Mouse (Mus musculus) urinary bladder, postnatal 4 days (tissue): ENCODE measurements around the gene Jak2.
A peak's percentile ranks its signal among the peaks of the same experiment; 100 is the strongest.

ENCODE experiments used
- DNase-seq, 2 experiments: peaks; one replicate each; pipeline ENCODE4 v3.0.0; 2021 to 2022; ENCODE audit warnings: low spot score in 2 of 2

Gene Jak2

DNA sequence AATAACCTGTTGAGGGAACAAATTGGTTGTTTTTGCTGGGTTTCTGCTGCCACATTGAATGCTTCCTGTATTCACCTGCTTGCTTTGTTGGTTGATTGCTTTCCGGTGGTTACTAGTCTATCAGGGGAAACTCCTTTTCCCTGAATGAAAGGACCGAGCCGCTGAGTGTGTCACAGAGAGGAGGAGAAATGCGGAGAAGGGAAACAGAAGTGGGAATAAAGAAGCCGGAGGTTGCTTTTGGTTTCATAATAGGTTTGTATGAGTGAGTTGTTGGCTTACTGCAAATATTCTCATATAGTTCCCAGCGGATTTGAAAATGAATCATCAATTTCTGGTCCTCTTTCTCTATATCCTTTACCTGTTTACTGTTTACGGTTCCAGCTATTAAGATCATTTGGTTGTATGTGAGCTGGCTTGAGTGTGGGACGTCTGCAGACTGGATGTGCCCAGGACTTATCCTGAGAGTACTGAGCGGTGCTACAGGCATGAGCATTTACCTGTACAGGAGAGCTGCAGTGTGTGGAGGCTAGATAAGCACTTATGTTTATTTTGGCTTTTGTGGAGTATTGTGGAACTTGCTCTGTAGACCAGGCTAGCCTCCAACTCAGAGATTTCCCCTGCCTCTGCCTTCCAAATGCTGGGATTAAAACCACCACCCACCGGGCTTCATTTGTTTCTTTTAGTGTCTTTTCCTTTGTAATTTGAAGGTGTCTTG lies 1.4 kb downstream of the Jak2 start:
- DNase-seq: no peak

DNA sequence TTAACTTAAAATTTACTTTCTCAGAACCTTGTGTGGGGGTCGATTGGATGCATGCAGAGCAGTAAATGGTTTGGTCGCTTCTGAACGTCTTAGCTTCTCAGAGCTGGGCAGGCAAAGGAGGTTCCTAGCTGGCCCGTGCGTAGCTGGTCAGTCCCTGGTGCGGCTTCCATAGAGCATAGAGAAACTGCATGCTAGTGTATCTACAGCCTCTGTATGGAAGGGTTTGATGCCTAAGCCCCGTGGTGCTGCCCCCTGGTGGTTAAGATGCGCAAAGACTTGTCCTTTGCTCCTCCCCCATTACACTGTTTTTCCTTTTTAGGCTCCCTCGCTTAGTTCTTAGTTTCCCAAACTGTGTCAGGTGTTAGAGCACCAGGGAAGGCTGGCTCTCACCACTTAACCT lies 2.1 kb downstream of the Jak2 start:
- peak; percentile 75 to 85 for DNase-seq

DNA sequence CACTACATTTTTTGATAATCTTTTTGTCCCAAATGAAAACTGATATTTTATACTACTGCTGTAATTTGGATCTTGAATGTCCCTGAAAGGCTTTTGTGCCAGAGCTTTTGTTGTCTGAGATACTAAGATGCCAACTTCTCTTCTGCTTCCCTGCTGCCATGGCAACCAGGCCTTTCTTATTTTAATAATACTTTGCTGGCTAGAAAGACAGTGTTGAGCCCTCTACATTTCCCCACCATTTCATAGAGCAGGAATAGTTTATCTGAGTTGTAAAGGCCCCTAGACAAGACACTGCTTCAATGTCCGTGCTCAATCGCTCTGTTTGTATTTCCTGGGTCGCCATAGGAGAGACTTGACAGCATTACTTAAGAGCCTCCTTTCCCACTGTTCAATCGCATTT lies 3.0 kb downstream of the Jak2 start:
- no peak for DNase-seq

DNA sequence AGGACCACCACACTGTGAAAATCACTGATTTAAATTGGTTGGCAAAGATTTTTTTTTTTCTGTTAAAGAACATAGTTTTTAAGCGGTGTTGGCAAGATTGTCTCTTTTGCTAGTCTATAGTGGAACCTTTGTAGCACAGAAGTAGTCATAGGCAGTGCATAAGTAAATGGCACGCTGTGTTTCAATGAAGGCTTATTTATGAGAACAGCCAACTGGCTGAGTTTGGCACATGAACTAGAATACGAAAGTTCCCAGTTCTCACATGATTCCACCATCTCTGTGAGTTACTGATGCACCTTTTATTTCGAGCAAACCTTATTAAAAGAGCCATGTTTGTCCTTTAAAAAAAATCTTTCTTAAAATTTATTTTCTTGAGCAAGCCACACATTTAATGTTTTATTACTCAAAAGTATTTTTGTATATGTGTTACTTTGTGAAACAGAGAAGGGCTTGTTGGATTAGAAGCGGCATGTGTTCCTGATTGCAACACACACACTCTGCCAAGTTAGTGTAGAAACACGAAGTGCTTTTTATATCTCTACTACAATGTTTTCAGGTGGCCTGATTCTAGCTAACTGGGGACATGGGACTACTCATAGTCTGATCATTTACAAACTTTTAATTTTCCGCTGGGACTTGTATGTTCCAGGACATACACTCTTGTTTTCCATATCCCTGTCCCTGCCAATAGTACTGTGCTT lies 3.8 kb downstream of the Jak2 start:
- DNase-seq: no peak

DNA sequence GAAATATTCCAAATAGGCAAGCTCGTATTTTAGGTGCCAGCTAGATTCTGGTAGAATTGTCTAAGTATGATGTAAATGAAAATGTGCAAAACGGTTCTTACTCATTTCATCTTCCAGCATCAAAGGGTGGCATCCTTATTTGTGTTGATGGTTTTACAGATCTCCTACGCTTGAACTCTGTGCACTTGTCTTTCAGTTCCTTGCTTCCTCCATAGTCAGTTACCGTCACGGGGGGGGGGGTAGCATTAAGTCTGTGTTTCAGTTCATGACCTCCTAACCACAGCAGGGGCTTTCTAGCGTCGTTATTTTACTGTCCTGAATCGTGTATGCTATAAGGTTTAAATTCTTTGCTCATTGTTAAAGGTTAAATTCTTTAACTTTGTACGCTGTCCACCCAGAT lies 10.0 kb downstream of the Jak2 start:
- DNase-seq: no peak

DNA sequence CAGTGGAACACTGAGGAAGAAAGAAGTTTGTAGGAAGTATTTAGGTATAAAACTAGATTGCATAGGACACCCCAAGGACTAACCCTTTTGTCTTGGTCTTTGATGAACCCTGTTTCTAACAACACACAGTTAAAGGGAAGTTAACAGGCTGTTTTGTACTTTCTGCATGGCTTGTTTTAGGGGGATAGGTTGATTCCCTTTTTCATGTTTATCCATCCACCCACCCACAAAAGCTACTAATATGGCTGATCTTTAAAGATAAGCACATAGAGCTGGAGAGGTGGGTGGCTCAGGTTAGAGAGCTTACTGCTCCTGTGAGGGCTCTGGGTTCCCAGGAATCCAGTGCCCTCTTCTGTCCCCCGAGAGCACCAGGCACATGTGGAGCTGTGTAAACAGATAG lies 11.9 kb downstream of the Jak2 start:
- DNase-seq: no peak

DNA sequence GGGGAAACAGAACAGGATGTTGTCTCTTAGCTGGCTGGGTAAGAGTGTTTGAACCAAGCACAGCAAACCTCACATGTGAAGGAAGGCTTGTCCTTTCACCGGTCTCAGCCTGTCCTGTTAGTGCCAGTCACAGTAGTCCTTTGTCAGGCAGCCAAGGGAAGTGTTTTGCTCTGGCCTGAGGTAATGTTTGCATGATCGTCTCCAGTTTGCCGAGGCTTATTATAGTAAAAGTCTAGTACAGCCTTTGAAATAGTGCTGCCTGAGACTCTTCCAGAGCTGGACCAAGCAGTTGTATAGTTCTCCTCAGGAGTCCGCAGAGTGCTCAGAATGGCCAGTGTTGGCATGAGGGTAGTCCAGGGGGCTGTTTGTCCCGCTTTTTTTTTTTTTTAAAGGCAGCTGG lies 13.9 kb downstream of the Jak2 start:
- no peak for DNase-seq

DNA sequence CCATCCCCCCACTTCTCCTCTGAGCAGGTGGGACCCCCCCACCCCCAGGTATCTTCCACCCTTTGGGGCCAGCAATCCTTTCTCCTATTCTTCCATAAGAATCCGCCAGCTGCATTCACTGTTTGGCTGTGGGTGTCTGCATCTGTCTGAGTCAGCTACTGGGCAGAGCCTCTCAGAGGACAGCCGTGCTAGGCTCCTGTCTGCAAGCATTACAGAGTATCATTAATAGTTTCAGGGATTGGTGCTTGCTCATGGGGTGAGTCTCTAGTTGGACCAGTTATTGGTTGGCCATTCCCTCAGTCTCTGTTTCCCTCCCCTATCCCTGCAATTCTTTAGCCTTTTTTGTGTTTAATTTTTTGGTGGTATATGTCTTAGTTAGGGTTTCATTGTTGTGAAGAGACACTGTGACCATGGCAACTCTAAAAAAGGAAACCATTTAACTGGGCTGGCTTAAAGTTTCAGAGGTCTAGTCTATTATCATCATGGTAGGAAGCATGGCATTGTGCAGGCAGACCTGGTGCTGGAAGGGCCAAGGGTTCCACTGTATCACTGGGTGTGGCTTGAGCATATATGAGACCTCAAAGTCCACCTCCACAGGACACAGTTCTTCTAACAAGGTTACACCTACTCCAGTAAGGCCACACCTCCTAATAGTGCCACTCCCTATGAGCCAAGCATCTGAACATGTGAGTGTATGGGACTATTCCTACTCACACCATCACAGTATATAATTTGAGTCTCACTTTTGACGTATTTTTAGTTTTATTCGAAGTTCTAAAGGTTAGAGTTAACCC lies 15.6 kb downstream of the Jak2 start:
- DNase-seq: no peak

DNA sequence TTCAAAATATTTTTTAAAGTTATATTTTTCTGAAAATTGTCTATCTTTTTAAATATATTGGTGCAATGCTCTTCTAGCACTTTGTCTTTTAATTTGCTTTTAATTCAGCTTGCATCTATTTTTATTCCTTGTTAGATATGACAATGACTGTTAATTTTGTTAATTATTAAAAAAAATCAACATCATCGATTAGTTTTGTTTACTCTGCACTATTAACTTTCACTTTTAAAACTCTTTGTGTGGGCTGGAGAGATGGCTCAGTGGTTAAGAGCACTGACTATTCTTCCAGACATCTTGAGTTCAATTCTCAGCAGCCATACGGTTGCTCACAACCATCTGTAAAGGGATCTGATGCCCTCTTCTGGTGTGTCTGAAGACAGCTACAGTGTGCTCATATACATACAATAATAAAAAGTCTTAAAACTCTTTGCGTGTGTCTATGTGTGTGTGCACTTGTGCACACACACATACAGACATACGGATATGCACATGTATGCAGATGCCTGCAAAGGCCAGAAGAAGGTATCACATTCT lies 17.2 kb downstream of the Jak2 start:
- DNase-seq: no peak

DNA sequence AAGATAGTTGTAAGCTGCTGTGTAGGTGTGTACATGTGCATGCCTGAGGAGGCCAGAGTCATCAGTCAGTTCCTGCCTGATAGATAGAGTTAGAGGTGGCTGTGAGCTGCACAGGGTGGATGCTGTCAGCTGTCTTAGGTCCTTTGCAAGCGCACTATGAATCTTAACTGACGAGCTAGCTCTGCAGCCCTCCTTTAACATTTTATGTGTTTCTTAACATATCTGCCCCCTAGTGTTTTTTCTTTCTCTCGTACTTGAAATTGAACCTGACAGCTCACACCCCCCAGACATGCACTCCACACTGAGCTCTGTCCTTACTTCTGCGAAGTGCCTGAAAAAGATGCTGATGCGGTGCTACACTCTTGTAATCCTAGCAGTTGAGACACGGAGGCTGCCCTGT lies 18.6 kb downstream of the Jak2 start:
- no peak for DNase-seq

DNA sequence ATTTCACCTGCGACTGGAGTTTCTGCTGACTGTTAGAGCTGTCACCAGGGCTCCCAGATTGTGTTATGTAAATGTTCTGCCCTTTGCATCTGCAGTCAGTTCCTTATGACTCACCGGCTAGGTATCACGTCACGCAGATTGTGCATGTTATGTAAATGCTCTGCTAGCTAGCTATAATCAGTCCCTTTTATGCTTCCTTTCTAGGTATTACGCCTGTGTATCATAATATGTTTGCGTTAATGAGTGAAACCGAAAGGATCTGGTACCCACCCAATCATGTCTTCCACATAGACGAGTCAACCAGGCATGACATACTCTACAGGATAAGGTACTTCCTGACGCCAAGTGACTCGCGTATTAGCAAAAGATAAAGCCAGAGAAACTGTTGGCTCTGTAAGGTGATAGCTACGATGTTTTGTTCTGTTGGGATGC lies 19.5 kb downstream of the Jak2 start:
- DNase-seq: no peak

DNA sequence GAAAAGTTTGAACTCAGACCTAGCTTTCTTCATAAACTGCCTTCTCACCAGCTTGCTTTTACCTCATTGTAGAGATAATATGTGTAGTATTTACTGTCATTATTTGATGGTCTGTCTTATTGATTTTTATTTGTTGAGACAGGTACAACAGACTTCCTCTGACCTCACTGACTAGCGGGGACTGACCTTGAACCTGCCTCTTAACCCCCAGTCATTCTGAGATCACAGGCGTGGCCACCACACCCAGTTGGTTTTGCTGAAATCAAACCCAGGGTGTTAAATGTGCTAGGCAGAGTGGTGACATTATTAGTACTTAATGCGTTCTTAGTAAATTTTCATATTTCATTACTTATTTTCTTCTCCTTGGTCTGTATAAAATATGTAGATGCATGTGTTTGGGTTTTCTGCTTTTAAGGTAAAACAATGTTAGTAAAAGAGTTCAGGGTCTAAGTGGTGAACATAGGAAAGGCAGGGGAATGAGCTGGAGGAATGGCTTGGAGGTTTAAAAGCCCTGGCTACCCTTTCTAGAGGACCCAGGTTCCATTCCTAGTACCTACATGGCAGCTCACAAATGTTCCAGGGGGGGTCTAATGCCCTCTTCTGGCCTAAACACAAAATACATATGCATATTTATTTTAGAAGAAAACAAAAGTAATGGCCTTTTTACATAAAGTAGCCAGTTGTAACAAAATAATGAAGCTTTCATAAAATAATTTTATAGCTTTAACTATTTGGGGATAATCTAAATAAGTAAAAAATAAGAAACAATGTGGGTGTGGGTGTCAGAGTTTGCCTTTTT lies 20.6 kb downstream of the Jak2 start:
- no peak for DNase-seq

DNA sequence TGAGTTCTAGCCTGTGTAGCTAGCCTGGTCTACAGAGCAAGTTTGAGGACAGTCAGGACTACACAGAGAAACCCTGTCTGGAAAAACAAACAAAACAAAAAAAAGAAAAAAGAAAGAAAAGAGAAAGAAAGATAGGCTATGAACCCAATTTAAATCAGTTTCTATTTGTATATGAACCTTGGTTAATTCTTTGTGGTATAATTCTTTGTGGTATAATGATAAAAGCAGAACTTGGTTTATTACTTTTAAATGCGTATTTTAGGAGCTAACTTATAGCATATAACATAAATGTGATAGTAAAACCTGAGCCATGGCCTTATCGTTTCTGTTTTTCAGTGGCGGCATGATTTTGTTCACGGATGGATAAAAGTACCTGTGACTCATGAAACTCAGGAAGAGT lies 24.8 kb downstream of the Jak2 start:
- no peak for DNase-seq

DNA sequence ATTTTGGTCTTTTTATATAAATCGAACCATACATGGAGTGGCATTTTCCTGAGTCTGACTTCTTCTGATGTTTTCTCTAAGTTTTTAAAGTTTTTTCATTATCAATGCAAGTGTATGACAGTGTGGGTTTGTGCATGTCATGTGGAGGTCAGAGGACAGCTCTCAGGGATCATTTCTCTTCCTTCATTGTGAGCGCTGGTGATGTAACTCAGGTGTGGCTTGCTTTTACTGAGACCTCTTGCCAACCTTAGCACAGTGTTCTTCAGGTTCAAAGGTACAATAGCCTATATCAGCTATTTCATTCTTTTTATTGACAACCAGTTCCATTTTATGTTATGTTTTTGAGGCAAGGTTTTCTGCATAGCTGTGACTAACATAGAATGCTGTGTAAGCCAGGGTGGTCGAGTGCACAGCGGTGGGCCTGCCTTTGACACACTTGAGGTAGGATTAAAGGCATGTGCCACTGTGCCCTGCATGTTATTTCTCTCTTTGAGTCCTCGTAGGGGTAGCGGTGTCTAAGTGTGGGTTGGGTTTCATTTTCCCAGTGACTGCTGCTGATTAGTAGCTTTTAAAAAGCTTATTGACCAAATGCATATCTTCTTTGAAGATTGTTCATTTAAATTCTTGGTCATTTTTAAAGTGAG lies 27.4 kb downstream of the Jak2 start:
- no peak for DNase-seq

DNA sequence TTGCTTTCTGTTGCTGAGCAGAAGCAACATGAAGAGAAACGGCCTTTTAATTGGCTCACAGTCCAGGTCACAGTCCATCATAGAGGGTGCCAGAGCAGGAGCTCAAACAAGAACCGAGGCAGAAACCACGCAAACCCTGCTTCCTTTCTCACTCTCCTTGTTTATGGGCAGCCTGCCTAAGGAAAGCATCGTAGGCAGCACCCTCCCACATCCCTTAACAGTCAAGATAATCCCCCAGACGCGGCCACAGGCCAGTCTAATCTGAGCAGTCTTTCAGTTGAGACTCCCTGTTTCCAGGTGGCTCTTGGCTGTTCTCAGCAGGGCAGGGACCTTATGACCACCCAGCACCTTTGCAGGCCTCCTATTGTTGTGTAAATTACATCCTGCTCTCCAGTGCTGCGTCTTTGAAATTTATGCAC lies 33.8 kb downstream of the Jak2 start:
- no peak for DNase-seq

DNA sequence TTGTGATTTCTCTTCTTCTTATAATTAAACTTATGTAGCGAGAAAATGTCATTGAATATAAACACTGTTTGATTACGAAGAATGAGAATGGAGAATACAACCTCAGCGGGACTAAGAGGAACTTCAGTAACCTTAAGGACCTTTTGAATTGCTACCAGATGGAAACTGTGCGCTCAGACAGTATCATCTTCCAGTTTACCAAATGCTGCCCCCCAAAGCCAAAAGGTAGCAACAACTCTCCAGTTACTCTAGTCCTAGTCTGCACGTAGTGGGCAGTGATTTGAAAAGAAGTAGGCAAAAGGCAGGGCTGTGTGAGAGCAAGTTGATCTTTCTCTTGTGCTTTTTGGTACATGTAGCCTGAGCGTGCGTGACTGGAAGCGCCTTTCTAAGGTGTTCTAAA lies 36.2 kb downstream of the Jak2 start:
- DNase-seq: no peak

DNA sequence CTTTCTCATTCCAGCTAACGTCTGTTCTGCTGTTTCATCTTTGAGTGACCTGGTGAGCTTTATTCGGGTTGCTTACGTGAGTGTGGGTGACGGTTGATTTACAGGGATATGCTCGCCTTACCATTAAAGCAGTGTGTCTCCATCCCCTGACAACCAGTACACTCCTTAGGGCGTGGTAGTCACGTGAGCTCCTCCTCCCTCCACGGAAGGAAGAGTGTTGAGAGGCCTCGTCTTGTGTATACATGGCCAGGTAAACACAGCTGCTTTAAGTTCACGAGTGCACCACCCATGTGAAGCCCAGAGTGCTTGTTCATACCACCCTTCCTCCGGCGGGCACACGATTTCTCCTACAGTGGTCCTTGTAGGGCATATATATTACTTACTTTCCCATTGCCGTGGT lies 39.9 kb downstream of the Jak2 start:
- DNase-seq: no peak

DNA sequence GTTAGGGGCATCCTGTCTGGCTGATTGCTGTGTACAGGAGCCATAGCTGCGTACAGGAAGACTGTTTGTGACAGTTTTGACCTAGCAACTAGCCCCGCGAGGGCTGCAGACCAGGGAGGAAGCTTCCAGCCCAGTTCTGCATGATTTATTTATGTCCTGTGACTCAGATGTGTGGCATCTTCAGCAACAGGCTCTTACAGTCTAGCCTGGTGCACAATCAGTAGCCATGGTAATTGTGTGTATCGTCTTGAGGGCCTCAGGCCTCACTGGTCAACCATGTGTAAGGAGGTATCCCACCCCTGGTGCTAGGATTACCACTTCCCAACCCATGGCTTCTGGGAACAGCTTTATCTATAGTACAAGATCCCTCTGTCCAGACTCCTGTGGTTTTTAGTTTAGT lies 40.9 kb downstream of the Jak2 start:
- no peak for DNase-seq

DNA sequence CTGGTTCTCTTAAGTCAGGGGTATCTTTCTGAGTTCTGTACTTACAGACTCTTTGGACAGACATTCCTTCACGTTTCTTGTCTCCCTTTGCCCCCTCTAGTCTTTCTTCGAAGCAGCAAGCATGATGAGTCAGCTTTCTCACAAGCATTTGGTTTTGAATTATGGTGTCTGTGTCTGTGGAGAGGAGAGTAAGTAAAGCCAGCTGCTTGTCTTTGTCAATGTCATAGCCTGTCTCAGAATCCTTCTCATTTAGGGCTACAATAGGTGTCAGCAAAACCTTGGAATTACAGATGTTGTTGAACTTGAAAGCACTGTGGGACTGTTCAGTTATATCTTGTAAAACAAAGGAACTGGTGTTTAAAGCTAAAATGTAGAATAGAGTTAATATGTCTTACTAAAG lies 43.1 kb downstream of the Jak2 start:
- no peak for DNase-seq

DNA sequence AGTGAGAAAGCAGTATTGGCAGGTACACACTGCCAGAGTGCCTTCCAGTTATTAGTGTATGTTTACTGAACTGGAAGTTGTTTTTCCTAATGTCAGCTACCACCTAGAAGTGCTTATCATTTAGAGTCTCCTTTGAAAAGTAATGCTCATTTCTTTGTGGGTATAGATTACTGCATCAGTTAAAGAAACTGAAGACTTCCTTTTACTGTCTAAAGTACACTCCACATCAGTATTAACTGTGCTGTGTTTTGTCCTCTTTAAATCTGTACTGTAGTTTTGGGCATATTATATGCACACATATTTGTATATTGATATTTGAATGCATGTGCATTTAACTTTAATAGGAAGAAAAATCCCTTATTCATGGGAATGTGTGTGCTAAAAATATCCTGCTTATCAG lies 44.5 kb downstream of the Jak2 start:
- no peak for DNase-seq

DNA sequence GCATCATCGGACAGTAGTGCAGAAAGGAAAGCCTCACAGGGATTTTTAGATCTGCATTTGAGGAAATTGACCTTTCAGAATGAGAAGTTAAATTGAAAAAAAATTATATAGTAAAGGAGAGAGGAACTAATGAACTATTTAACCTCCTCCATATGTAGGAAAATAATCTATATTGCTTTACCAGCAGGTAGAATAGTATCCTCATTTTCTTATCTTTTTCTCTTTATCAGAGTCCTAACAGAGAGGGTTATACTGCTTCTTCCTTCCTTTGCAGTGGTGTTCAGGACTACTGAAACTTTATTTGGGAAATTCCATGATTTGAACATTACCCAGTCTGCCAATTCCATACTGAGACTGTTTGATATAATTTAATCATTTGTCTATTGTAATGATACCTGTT lies 45.7 kb downstream of the Jak2 start:
- DNase-seq: no peak
